Mouse (Mus musculus): ENCODE results near the gene Nom1. TPM values are rescaled to one million over a fixed set of nuclear protein-coding genes. Genes with fewer than 3 reads are reported as not detected.

Gene Nom1
- polyA plus RNA-seq, 1 experiment from 2014 or later: 25.3 TPM

GRCm38 (mm10) chr5:29473551-29474245, 39.2 kb downstream of the Nom1 start:
- no peak overlapping the region for H3K27ac ChIP-seq (replicated peaks; ENCODE audit: low read depth, low read length)
- H3K9me3 ChIP-seq (replicated peaks; ENCODE audit: control insufficient read depth, low read length): no peaks in the 10 kb centered on the region
- ATAC-seq (replicated peaks; ENCODE audit: insufficient number of reproducible peaks, low FRiP score, low TSS enrichment, low read depth): no peak
- H3K27me3 ChIP-seq (ENCODE audit: control insufficient read depth, insufficient read depth, low read length): peaks cover 88% of the 10 kb centered on the region
- DNase-seq (ENCODE audit: low spot score): peak; percentile 14
- H3K4me3 ChIP-seq (ENCODE audit: low read depth, low read length): no peak overlapping the region
- H3K36me3 ChIP-seq (replicated peaks; ENCODE audit: control insufficient read depth, insufficient read depth, low read depth, low read length): no peaks in the 10 kb centered on the region
- no peak overlapping the region for H3K4me2 ChIP-seq (ENCODE audit: low read depth, low read length)
- H3K9ac ChIP-seq (replicated peaks; ENCODE audit: low read length): no peak overlapping the region
- peaks cover 7% of the 10 kb centered on the region for H3K4me1 ChIP-seq (ENCODE audit: control insufficient read depth, insufficient read depth, low read length)
- WGBS: 1% methylated on average over 35 of the region's 35 CpGs

- Histone ChIP-seq H3K36me3 (replicated peaks; ENCODE audit: control insufficient read depth, insufficient read depth, low read depth, low read length) (no peaks in the 10 kb centered on the region), H3K27ac (replicated peaks; ENCODE audit: low read depth, low read length) (no peak overlapping the region), H3K9me3 (replicated peaks; ENCODE audit: control insufficient read depth, low read length) (no peaks in the 10 kb centered on the region), H3K9ac (replicated peaks; ENCODE audit: low read length) (no peak overlapping the region), H3K4me1 (ENCODE audit: control insufficient read depth, insufficient read depth, low read length) (peaks cover 8% of the 10 kb centered on the region), H3K4me3 (ENCODE audit: low read depth, low read length) (no peak overlapping the region), H3K27me3 (ENCODE audit: control insufficient read depth, insufficient read depth, low read length) (peaks cover 88% of the 10 kb centered on the region), H3K4me2 (ENCODE audit: low read depth, low read length) (no peak overlapping the region)
- under 1% methylated on average over 35 of the region's 35 CpGs for WGBS
- ATAC-seq (replicated peaks; ENCODE audit: insufficient number of reproducible peaks, low FRiP score, low TSS enrichment, low read depth) (no peak), DNase-seq (ENCODE audit: low spot score) (peak; percentile 7)
Observed at GRCm38 (mm10) chr5:29474246-29474960, 39.9 kb downstream of the Nom1 start.

GRCm38 (mm10) chr5:29475041-29475440, 40.6 kb downstream of the Nom1 start:
- Histone ChIP-seq H3K4me2 (ENCODE audit: low read depth, low read length) (no peak overlapping the region), H3K9me3 (replicated peaks; ENCODE audit: control insufficient read depth, low read length) (no peaks in the 10 kb centered on the region), H3K4me3 (ENCODE audit: low read depth, low read length) (no peak overlapping the region), H3K9ac (replicated peaks; ENCODE audit: low read length) (no peak overlapping the region), H3K4me1 (ENCODE audit: control insufficient read depth, insufficient read depth, low read length) (peaks cover 8% of the 10 kb centered on the region), H3K27me3 (ENCODE audit: control insufficient read depth, insufficient read depth, low read length) (peaks cover 87% of the 10 kb centered on the region), H3K27ac (replicated peaks; ENCODE audit: low read depth, low read length) (no peak overlapping the region), H3K36me3 (replicated peaks; ENCODE audit: control insufficient read depth, insufficient read depth, low read depth, low read length) (no peaks in the 10 kb centered on the region)
- 2% methylated on average over 10 of the region's 10 CpGs for WGBS
- ATAC-seq (replicated peaks; ENCODE audit: insufficient number of reproducible peaks, low FRiP score, low TSS enrichment, low read depth) (no peak), DNase-seq (ENCODE audit: low spot score) (no peak)

- 4% methylated on average over 5 of the region's 5 CpGs for WGBS
- DNase-seq (ENCODE audit: low spot score) (peak; percentile 6), ATAC-seq (replicated peaks; ENCODE audit: insufficient number of reproducible peaks, low FRiP score, low TSS enrichment, low read depth) (no peak)
- no peaks in the 10 kb centered on the region for H3K36me3 ChIP-seq (replicated peaks; ENCODE audit: control insufficient read depth, insufficient read depth, low read depth, low read length)
- H3K4me1 ChIP-seq (ENCODE audit: control insufficient read depth, insufficient read depth, low read length): peaks cover 8% of the 10 kb centered on the region
- no peak overlapping the region for H3K9ac ChIP-seq (replicated peaks; ENCODE audit: low read length)
- H3K27me3 ChIP-seq (ENCODE audit: control insufficient read depth, insufficient read depth, low read length): peaks cover 87% of the 10 kb centered on the region
- no peaks in the 10 kb centered on the region for H3K9me3 ChIP-seq (replicated peaks; ENCODE audit: control insufficient read depth, low read length)
- no peak overlapping the region for H3K4me3 ChIP-seq (ENCODE audit: low read depth, low read length)
- no peak overlapping the region for H3K4me2 ChIP-seq (ENCODE audit: low read depth, low read length)
- no peak overlapping the region for H3K27ac ChIP-seq (replicated peaks; ENCODE audit: low read depth, low read length)
Observed at GRCm38 (mm10) chr5:29475556-29475955, 41.1 kb downstream of the Nom1 start.

GRCm38 (mm10) chr5:29476021-29476420, 41.6 kb downstream of the Nom1 start:
- peaks cover 87% of the 10 kb centered on the region for H3K27me3 ChIP-seq (ENCODE audit: control insufficient read depth, insufficient read depth, low read length)
- H3K4me1 ChIP-seq (ENCODE audit: control insufficient read depth, insufficient read depth, low read length): peaks cover 8% of the 10 kb centered on the region
- no peak for DNase-seq (ENCODE audit: low spot score)
- H3K36me3 ChIP-seq (replicated peaks; ENCODE audit: control insufficient read depth, insufficient read depth, low read depth, low read length): no peaks in the 10 kb centered on the region
- no peak overlapping the region for H3K4me3 ChIP-seq (ENCODE audit: low read depth, low read length)
- H3K9ac ChIP-seq (replicated peaks; ENCODE audit: low read length): no peak overlapping the region
- ATAC-seq (replicated peaks; ENCODE audit: insufficient number of reproducible peaks, low FRiP score, low TSS enrichment, low read depth): no peak
- no peak overlapping the region for H3K4me2 ChIP-seq (ENCODE audit: low read depth, low read length)
- no peaks in the 10 kb centered on the region for H3K9me3 ChIP-seq (replicated peaks; ENCODE audit: control insufficient read depth, low read length)
- WGBS: 0% methylated on average over 1 of the region's 1 CpGs
- no peak overlapping the region for H3K27ac ChIP-seq (replicated peaks; ENCODE audit: low read depth, low read length)

- ATAC-seq (replicated peaks; ENCODE audit: insufficient number of reproducible peaks, low FRiP score, low TSS enrichment, low read depth) (no peak), DNase-seq (ENCODE audit: low spot score) (peak; percentile 4)
- H3K27me3 ChIP-seq (ENCODE audit: control insufficient read depth, insufficient read depth, low read length): peaks cover 91% of the 10 kb centered on the region
- peaks cover 8% of the 10 kb centered on the region for H3K4me1 ChIP-seq (ENCODE audit: control insufficient read depth, insufficient read depth, low read length)
- H3K4me3 ChIP-seq (ENCODE audit: low read depth, low read length): peak overlapping the region; percentile 26
- H3K9me3 ChIP-seq (replicated peaks; ENCODE audit: control insufficient read depth, low read length): no peaks in the 10 kb centered on the region
- H3K27ac ChIP-seq (replicated peaks; ENCODE audit: low read depth, low read length): no peak overlapping the region
- no peak overlapping the region for H3K9ac ChIP-seq (replicated peaks; ENCODE audit: low read length)
- no peaks in the 10 kb centered on the region for H3K36me3 ChIP-seq (replicated peaks; ENCODE audit: control insufficient read depth, insufficient read depth, low read depth, low read length)
- under 1% methylated on average over 65 of the region's 73 CpGs for WGBS
- H3K4me2 ChIP-seq (ENCODE audit: low read depth, low read length): peak overlapping the region; percentile 44
Observed at GRCm38 (mm10) chr5:29477474-29478207, 43.2 kb downstream of the Nom1 start.

GRCm38 (mm10) chr5:29478208-29479197, 44.0 kb downstream of the Nom1 start, which contains the start of gene Mnx1:
TSS of gene Mnx1 (minus strand) at chr5:29478470.
- ATAC-seq (replicated peaks; ENCODE audit: insufficient number of reproducible peaks, low FRiP score, low TSS enrichment, low read depth) (peak; percentile 72), DNase-seq (ENCODE audit: low spot score) (peak; percentile 60)
- Histone ChIP-seq H3K36me3 (replicated peaks; ENCODE audit: control insufficient read depth, insufficient read depth, low read depth, low read length) (no peaks in the 10 kb centered on the region), H3K27ac (replicated peaks; ENCODE audit: low read depth, low read length) (no peak within 1 kb of the TSS), H3K4me1 (ENCODE audit: control insufficient read depth, insufficient read depth, low read length) (peaks cover 8% of the 10 kb centered on the region), H3K4me2 (ENCODE audit: low read depth, low read length) (peak within 1 kb of the TSS; percentile 44), H3K9ac (replicated peaks; ENCODE audit: low read length) (no peak within 1 kb of the TSS), H3K27me3 (ENCODE audit: control insufficient read depth, insufficient read depth, low read length) (peaks cover 92% of the 10 kb centered on the region), H3K9me3 (replicated peaks; ENCODE audit: control insufficient read depth, low read length) (no peaks in the 10 kb centered on the region), H3K4me3 (ENCODE audit: low read depth, low read length) (peak within 1 kb of the TSS; percentile 26)
- under 1% methylated on average over 65 of the region's 65 CpGs for WGBS

All from embryonic facial prominence, embryonic 11.5 days (tissue).